Mouse (Mus musculus) embryonic fibroblast, embryonic 13.5 days (primary cell): Measurements from ENCODE around the gene Cyren. TPM values are rescaled to one million over a fixed set of nuclear protein-coding genes. Genes with fewer than 3 reads are reported as not detected.

ENCODE experiments used
- H3K27ac ChIP-seq: 2 replicates; pipeline ENCODE4 v1.5.1; 2012; ENCODE audit warnings: low read length, control low read depth, inconsistent platforms; ENCODE audit not compliant: insufficient read depth
- H3K4me1 ChIP-seq: 2 replicates; pipeline ENCODE4 v1.6.1; 2011; ENCODE audit warnings: low read length; ENCODE audit not compliant: control insufficient read depth, insufficient read depth
- H3K4me3 ChIP-seq: 2 replicates; pipeline ENCODE4 v1.5.1; 2011; ENCODE audit warnings: mild to moderate bottlenecking, control low read depth, low read length; ENCODE audit not compliant: insufficient read depth
- CTCF ChIP-seq: IDR thresholded peaks from 2 replicates; pipeline ENCODE4 v1.5.1; 2011; ENCODE audit warnings: mild to moderate bottlenecking, control low read depth, low read length, moderate library complexity, borderline replicate concordance; ENCODE audit not compliant: insufficient read depth
- POLR2A ChIP-seq: IDR thresholded peaks from 2 replicates; pipeline ENCODE4 v1.6.1; 2011; ENCODE audit warnings: low read depth, mild to moderate bottlenecking, control low read depth, low read length, moderate library complexity
- polyA plus RNA-seq: library from polyadenylated mRNA; stranded (reverse); fragments of >200 nt; gene quantifications from 2 replicates; pipeline ENCODE4 v1.2.4, GENCODE M21; 2011; ENCODE audit warnings: low read depth; ENCODE audit not compliant: missing spikeins, insufficient read length

Cyren gene
- polyA plus RNA-seq, 1 experiment = 10.0 TPM

GRCm38 (mm10) chr6:34869225-34869915, 8.5 kb downstream of the Cyren start:
- peaks cover 14% of the 10 kb centered on the region for H3K4me1 ChIP-seq
- no peak overlapping the region for H3K4me3 ChIP-seq
- H3K27ac ChIP-seq = peak overlapping the region; percentile 83
- TF ChIP-seq CTCF (no peak), POLR2A (no peak)

GRCm38 (mm10) chr6:34868507-34869217, 9.2 kb downstream of the Cyren start:
- Histone ChIP-seq H3K27ac (no peak overlapping the region), H3K4me3 (no peak overlapping the region), H3K4me1 (peaks cover 14% of the 10 kb centered on the region)
- TF ChIP-seq CTCF (no peak), POLR2A (no peak)

GRCm38 (mm10) chr6:34867995-34868350, 9.9 kb downstream of the Cyren start:
- H3K4me1 ChIP-seq = peaks cover 14% of the 10 kb centered on the region
- TF ChIP-seq CTCF = no peak
- no peak for TF ChIP-seq POLR2A
- H3K4me3 ChIP-seq = no peak overlapping the region
- no peak overlapping the region for H3K27ac ChIP-seq

GRCm38 (mm10) chr6:34867301-34867994, 10.4 kb downstream of the Cyren start:
- peaks cover 14% of the 10 kb centered on the region for H3K4me1 ChIP-seq
- no peak overlapping the region for H3K27ac ChIP-seq
- TF ChIP-seq CTCF = no peak
- no peak for TF ChIP-seq POLR2A
- no peak overlapping the region for H3K4me3 ChIP-seq

- H3K4me1 ChIP-seq = peaks cover 14% of the 10 kb centered on the region
- no peak overlapping the region for H3K4me3 ChIP-seq
- no peak overlapping the region for H3K27ac ChIP-seq
- TF ChIP-seq POLR2A = no peak
- no peak for TF ChIP-seq CTCF
Measured at GRCm38 (mm10) chr6:34866786-34867185, 11.1 kb downstream of the Cyren start.

GRCm38 (mm10) chr6:34865711-34866593, 11.9 kb downstream of the Cyren start:
- no peak for TF ChIP-seq POLR2A
- no peak for TF ChIP-seq CTCF
- Histone ChIP-seq H3K4me3 (no peak overlapping the region), H3K27ac (peak overlapping the region; percentile 7; the same call in 1 of the 2 replicates), H3K4me1 (peaks cover 11% of the 10 kb centered on the region)

GRCm38 (mm10) chr6:34865213-34865612, 12.6 kb downstream of the Cyren start:
- Histone ChIP-seq H3K4me1 (peaks cover 11% of the 10 kb centered on the region), H3K4me3 (no peak overlapping the region), H3K27ac (0 out of 2 replicates have a peak overlapping the region, but pooled peaks have one; percentile 7)
- TF ChIP-seq POLR2A (no peak), CTCF (no peak)

- Histone ChIP-seq H3K4me3 (no peak overlapping the region), H3K4me1 (peaks cover 5% of the 10 kb centered on the region), H3K27ac (no peak overlapping the region)
- TF ChIP-seq CTCF (no peak), POLR2A (no peak)
Measured at GRCm38 (mm10) chr6:34863786-34864514, 13.9 kb downstream of the Cyren start.

- H3K4me3 ChIP-seq = peak within 1 kb of the TSS; percentile 30
Measured at GRCm38 (mm10) chr6:34862791-34863403, 15.0 kb downstream of the Cyren start, which contains the start of gene Tmem140. Gene Tmem140, plus strand, starts transcription at chr6:34863146.

More at GRCm38 (mm10) chr6:34862791-34863403, 15.0 kb downstream of the Cyren start, which contains the start of gene Tmem140:
- peak within 1 kb of the TSS; percentile 14; the same call in 1 of the 2 replicates for H3K27ac ChIP-seq
- TF ChIP-seq CTCF (no peak), POLR2A (peak; percentile 48; the same call in 1 of the 2 replicates)
- H3K4me1 ChIP-seq = peaks cover 5% of the 10 kb centered on the region
